Comparison of ENCODE assay signal across 24 mouse cellular contexts in genomic region chr6:117426363-117426762, GRCm38 (mm10).
A peak's percentile ranks its signal among the peaks of the same experiment; 100 is the strongest.
DNase-seq lines count a peak whose midpoint lies in the region; ATAC-seq and TF ChIP-seq lines count a peak whose summit lies in the region.
"Had no signal": no experiment of that assay in that cellular context is flagged by ENCODE, and none has a peak within 500 bp of the region (broad histone marks: within the 10 kb centered on the region; RNA-seq: fewer than 3 reads in every experiment).

No protein-coding gene starts in this region.

- no peak for TF ChIP-seq EP300 in heart, adult 2 months (IDR thresholded peaks at IDR 0.05; ENCODE audit: insufficient read depth, low read depth, low read length)

- TF ChIP-seq CTCF in heart, adult 2 months (IDR thresholded peaks at IDR 0.05) = no peak

- no peaks in the 10 kb centered on the region for H3K9me3 ChIP-seq in heart, embryonic 10.5 days
- H3K9me3 ChIP-seq in midbrain, embryonic 10.5 days (replicated peaks) = no peaks in the 10 kb centered on the region
- no peaks in the 10 kb centered on the region for H3K9me3 ChIP-seq in midbrain, embryonic 11.5 days (ENCODE audit: control insufficient read depth, low read length)
- H3K9me3 ChIP-seq in limb, embryonic 10.5 days (replicated peaks) = no peaks in the 10 kb centered on the region
- H3K9me3 ChIP-seq: embryonic facial prominence, embryonic 13.5 days; embryonic facial prominence, embryonic 15.5 days; forebrain, embryonic 13.5 days; forebrain, embryonic 15.5 days had no signal

- H3K9ac ChIP-seq in heart, adult 2 months (ENCODE audit: low read depth, low read length) = no peak overlapping the region
- H3K9ac ChIP-seq in midbrain, embryonic 11.5 days (ENCODE audit: low read length) = no peak overlapping the region
- H3K9ac ChIP-seq: embryonic facial prominence, embryonic 13.5 days; embryonic facial prominence, embryonic 15.5 days; forebrain, embryonic 13.5 days; forebrain, embryonic 15.5 days; forebrain, postnatal 0 days had no signal

- H3K4me2 ChIP-seq in midbrain, embryonic 11.5 days = no peak overlapping the region
- H3K4me2 ChIP-seq: embryonic facial prominence, embryonic 13.5 days; embryonic facial prominence, embryonic 15.5 days; forebrain, embryonic 13.5 days; forebrain, embryonic 15.5 days had no signal

- H3K36me3 ChIP-seq in heart, embryonic 10.5 days = no peaks in the 10 kb centered on the region
- no peaks in the 10 kb centered on the region for H3K36me3 ChIP-seq in heart, adult 2 months (ENCODE audit: control insufficient read depth, insufficient read depth, low read length)
- no peaks in the 10 kb centered on the region for H3K36me3 ChIP-seq in midbrain, embryonic 10.5 days
- H3K36me3 ChIP-seq in midbrain, embryonic 11.5 days (ENCODE audit: control insufficient read depth, insufficient read depth, low read length) = no peaks in the 10 kb centered on the region
- H3K36me3 ChIP-seq in limb, embryonic 10.5 days = no peaks in the 10 kb centered on the region
- H3K36me3 ChIP-seq: embryonic facial prominence, embryonic 13.5 days; embryonic facial prominence, embryonic 15.5 days; forebrain, embryonic 15.5 days had no signal

- H3K4me3 ChIP-seq in heart, embryonic 10.5 days = no peak overlapping the region
- no peak overlapping the region for H3K4me3 ChIP-seq in heart, adult 2 months
- no peak overlapping the region for H3K4me3 ChIP-seq in midbrain, embryonic 10.5 days
- no peak overlapping the region for H3K4me3 ChIP-seq in midbrain, embryonic 11.5 days (ENCODE audit: low read depth, low read length)
- no peak overlapping the region for H3K4me3 ChIP-seq in limb, embryonic 10.5 days
- H3K4me3 ChIP-seq: embryonic facial prominence, embryonic 13.5 days; embryonic facial prominence, embryonic 15.5 days; forebrain, embryonic 13.5 days; forebrain, embryonic 15.5 days had no signal

- intact Hi-C loops in heart, adult 2 months (cut with DNase I) = no loop called here

- no peak for ATAC-seq in midbrain, embryonic 11.5 days (ENCODE audit: low FRiP score)
- ATAC-seq: CD4-positive, CD25-positive, alpha-beta regulatory T cell, adult 4 months; forebrain, embryonic 13.5 days; forebrain, embryonic 15.5 days; forebrain, postnatal 0 days had no signal

- no peak for TF ChIP-seq POLR2A in heart, adult 2 months (IDR thresholded peaks at IDR 0.05; ENCODE audit: insufficient read depth, low read depth, low read length)

- WGBS in heart, embryonic 10.5 days = 87% methylated on average over 5 of the region's 5 CpGs
- WGBS in heart, adult 2 months = 97% methylated on average over 5 of the region's 5 CpGs
- WGBS in midbrain, embryonic 10.5 days = 93% methylated on average over 5 of the region's 5 CpGs
- 91% methylated on average over 5 of the region's 5 CpGs for WGBS in midbrain, embryonic 11.5 days
- 93% methylated on average over 5 of the region's 5 CpGs for WGBS in limb, embryonic 10.5 days

- H3K27me3 ChIP-seq in heart, embryonic 10.5 days (ENCODE audit: insufficient read depth, poor library complexity, severe bottlenecking) = peaks cover 26% of the 10 kb centered on the region
- no peaks in the 10 kb centered on the region for H3K27me3 ChIP-seq in heart, adult 2 months (ENCODE audit: control insufficient read depth, insufficient read depth, low read length)
- no peaks in the 10 kb centered on the region for H3K27me3 ChIP-seq in midbrain, embryonic 10.5 days (ENCODE audit: low read depth, poor library complexity, severe bottlenecking)
- H3K27me3 ChIP-seq in midbrain, embryonic 11.5 days (ENCODE audit: control insufficient read depth, insufficient read depth, low read length) = no peaks in the 10 kb centered on the region
- 0 out of 2 replicates have a peak, but pooled peaks cover 4% of the 10 kb centered on the region for H3K27me3 ChIP-seq in limb, embryonic 10.5 days (ENCODE audit: low read depth, poor library complexity, severe bottlenecking)
- H3K27me3 ChIP-seq: embryonic facial prominence, embryonic 13.5 days; embryonic facial prominence, embryonic 15.5 days; forebrain, embryonic 13.5 days; forebrain, embryonic 15.5 days had no signal

- H3K4me1 ChIP-seq in heart, embryonic 10.5 days = peaks cover 15% of the 10 kb centered on the region
- peaks cover 2% of the 10 kb centered on the region for H3K4me1 ChIP-seq in heart, adult 2 months (ENCODE audit: control insufficient read depth, insufficient read depth, low read length)
- peaks cover 19% of the 10 kb centered on the region for H3K4me1 ChIP-seq in midbrain, embryonic 10.5 days
- H3K4me1 ChIP-seq in midbrain, embryonic 11.5 days (ENCODE audit: control insufficient read depth, insufficient read depth, low read length) = no peaks in the 10 kb centered on the region
- peaks cover 46% of the 10 kb centered on the region for H3K4me1 ChIP-seq in limb, embryonic 10.5 days
- H3K4me1 ChIP-seq: forebrain, embryonic 15.5 days had no signal

- no peak overlapping the region for H3K27ac ChIP-seq in heart, embryonic 10.5 days
- no peak overlapping the region for H3K27ac ChIP-seq in heart, adult 2 months
- H3K27ac ChIP-seq in midbrain, embryonic 10.5 days (replicated peaks) = no peak overlapping the region
- H3K27ac ChIP-seq in midbrain, embryonic 11.5 days (ENCODE audit: low read depth, low read length) = no peak overlapping the region
- no peak overlapping the region for H3K27ac ChIP-seq in limb, embryonic 10.5 days
- H3K27ac ChIP-seq: embryonic facial prominence, embryonic 13.5 days; embryonic facial prominence, embryonic 15.5 days; forebrain, embryonic 13.5 days; forebrain, embryonic 15.5 days had no signal

- no peaks in the 10 kb centered on the region for H3K79me2 ChIP-seq in heart, adult 2 months (replicated peaks; ENCODE audit: control insufficient read depth, insufficient read depth, low read length)

- DNase-seq in gastrocnemius, postnatal 10 days = peak; percentile 1
- DNase-seq in gastrocnemius, adult 8-10 months (ENCODE audit: low spot score in 2 of 2) = no peak
- peak; percentile 66 for DNase-seq in heart, embryonic 10.5 days (ENCODE audit: low spot score)
- DNase-seq in heart, adult 2 months = no peak
- peak; percentile 8 for DNase-seq in midbrain, embryonic 10.5 days (ENCODE audit: low spot score)
- DNase-seq in midbrain, embryonic 11.5 days (ENCODE audit: low spot score, missing footprints) = no peak
- DNase-seq in limb, embryonic 10.5 days (ENCODE audit: low spot score) = peak; percentile 18
- no peak for DNase-seq in cerebellum, postnatal 10 days
- DNase-seq: adrenal gland, adult 2 months; adrenal gland, postnatal 10 days; adrenal gland, postnatal 25 days; B cell, adult 2 months; cerebellum, adult 11-12 months; cerebellum, adult 2 months; cerebellum, adult 9-10 months; cerebellum, postnatal 14 days; cerebellum, postnatal 36 days; embryo, embryonic 11 days; forebrain, postnatal 0 days had no signal

Comparison
In these comparisons a context has a peak if more than half of its experiments do, and no peak if none do; other contexts are left out.
1. DNase-seq: peak in gastrocnemius, postnatal 10 days (single experiment), heart, embryonic 10.5 days (single experiment), midbrain, embryonic 10.5 days (single experiment) and limb, embryonic 10.5 days (single experiment); none in gastrocnemius, adult 8-10 months (0 of 2), heart, adult 2 months (0 of 2), midbrain, embryonic 11.5 days (single experiment) and cerebellum, postnatal 10 days (0 of 2).